Mouse (Mus musculus) erythroblast, embryonic 14.5 days (primary cell): ENCODE measurements around the gene Ankrd22. TPM values are rescaled to one million over a fixed set of nuclear protein-coding genes. Genes with fewer than 3 reads are reported as not detected.
"Not testable (repeated sequence)": the region's sequence is repeated elsewhere in the genome, so short reads cannot be mapped to it uniquely, and the experiment has no call there.

ENCODE experiments used
- H3K27me3 ChIP-seq: 2 replicates; pipeline ENCODE4 v1.6.1; 2012; ENCODE audit warnings: inconsistent platforms; ENCODE audit not compliant: control insufficient read depth
- H3K36me3 ChIP-seq: 2 replicates; pipeline ENCODE4 v1.6.1; 2012; ENCODE audit warnings: mild to moderate bottlenecking, inconsistent platforms; ENCODE audit not compliant: control insufficient read depth
- H3K4me1 ChIP-seq: 2 replicates; pipeline ENCODE4 v1.6.1; 2012; ENCODE audit warnings: inconsistent platforms; ENCODE audit not compliant: control insufficient read depth
- H3K4me3 ChIP-seq: replicated peaks from 2 replicates; pipeline ENCODE3; 2012; ENCODE audit warnings: moderate library complexity, mild to moderate bottlenecking, inconsistent platforms
- H3K9me3 ChIP-seq: 2 replicates; pipeline ENCODE4 v1.6.1; 2012; ENCODE audit warnings: low read length, inconsistent platforms, mixed read lengths; ENCODE audit not compliant: control insufficient read depth
- GATA1 ChIP-seq: IDR thresholded peaks from 2 replicates; pipeline ENCODE4 v1.6.1; 2012; ENCODE audit warnings: low read length, inconsistent platforms, mixed read lengths
- TAL1 ChIP-seq: IDR thresholded peaks from 3 replicates; pipeline ENCODE4 v1.6.1; 2012; ENCODE audit warnings: low read length, inconsistent platforms, mixed read lengths
- polyA plus RNA-seq: library from polyadenylated mRNA; stranded (reverse); fragments of >175 nt; gene quantifications from 2 replicates; pipeline ENCODE4 v1.2.3, GENCODE M21; 2012

The Ankrd22 gene
- not detected in 2 replicates for polyA plus RNA-seq

DNA sequence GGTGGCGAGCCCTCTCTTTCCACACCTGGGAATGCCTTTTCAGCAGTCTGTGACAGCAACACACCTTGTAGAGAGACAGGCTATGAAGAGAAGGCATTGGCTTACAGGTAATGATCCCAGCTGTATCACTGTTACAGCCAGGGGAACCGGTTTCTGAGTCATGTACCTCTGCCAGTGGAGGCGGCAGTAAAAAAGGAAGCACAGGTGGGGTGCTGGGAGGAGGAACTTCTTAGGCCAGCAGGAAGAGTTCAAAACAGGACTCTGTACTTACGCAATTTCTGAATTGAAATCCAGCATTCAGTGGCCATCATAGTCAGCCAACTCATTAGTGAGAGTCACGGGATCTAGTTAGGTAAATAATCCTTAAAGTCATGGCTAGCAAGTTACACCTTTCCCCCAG lies at the start of gene Ankrd22:
Gene Ankrd22, minus strand, starts transcription at position 163 of the 400 bp plus-strand sequence.
- Histone ChIP-seq H3K9me3 (no peaks in the 10 kb centered on the region), H3K36me3 (no peaks in the 10 kb centered on the region), H3K4me1 (no peaks in the 10 kb centered on the region), H3K4me3 (no peak within 1 kb of the TSS), H3K27me3 (no peaks in the 10 kb centered on the region)
- TF ChIP-seq TAL1 (no peak), GATA1 (no peak)

DNA sequence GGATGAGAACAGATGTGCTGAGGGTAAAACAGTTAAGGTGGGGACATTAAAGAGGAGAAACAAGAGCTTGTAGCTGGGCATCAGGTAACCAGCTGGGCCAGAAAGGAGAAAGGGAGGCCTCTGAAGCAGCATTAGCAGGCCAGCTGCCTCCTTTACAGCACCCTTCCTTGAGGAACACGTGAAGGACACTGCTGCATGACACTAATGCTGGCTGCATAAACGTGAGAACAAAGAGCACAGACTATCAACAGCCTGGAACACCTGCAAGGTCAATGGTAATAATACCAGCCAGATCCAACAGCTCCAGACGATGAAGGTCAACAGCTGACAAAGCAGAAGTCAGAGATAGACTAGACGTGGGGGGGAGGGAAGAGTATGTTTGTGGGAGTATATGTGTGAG lies 48.3 kb upstream of the Ankrd22 start:
- Histone ChIP-seq H3K9me3 (no peaks in the 10 kb centered on the region), H3K36me3 (no peaks in the 10 kb centered on the region), H3K4me3 (no peak overlapping the region), H3K4me1 (no peaks in the 10 kb centered on the region), H3K27me3 (no peaks in the 10 kb centered on the region)
- no peak for TF ChIP-seq TAL1
- no peak for TF ChIP-seq GATA1

DNA sequence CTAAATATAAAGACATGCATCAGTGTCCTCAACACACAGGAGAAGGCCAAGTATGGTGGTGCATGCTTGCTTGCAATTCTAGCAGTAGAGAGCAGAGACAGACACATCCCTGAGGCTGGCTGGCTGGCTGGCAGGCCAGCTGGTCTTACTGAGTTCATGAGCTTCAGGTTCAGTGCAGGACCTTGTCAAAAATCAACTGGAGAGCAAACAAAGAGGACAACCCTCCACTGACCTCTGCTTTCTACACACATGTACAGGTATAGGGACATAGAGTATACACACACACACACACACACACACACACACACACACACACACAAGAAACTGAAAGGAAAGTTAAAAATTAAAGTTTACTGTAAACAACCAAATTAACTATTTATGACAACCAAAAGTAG lies 47.4 kb upstream of the Ankrd22 start:
- Histone ChIP-seq H3K27me3 (no peaks in the 10 kb centered on the region), H3K36me3 (no peaks in the 10 kb centered on the region), H3K4me1 (no peaks in the 10 kb centered on the region), H3K4me3 (no peak overlapping the region), H3K9me3 (no peaks in the 10 kb centered on the region)
- no peak for TF ChIP-seq TAL1
- TF ChIP-seq GATA1: no peak

DNA sequence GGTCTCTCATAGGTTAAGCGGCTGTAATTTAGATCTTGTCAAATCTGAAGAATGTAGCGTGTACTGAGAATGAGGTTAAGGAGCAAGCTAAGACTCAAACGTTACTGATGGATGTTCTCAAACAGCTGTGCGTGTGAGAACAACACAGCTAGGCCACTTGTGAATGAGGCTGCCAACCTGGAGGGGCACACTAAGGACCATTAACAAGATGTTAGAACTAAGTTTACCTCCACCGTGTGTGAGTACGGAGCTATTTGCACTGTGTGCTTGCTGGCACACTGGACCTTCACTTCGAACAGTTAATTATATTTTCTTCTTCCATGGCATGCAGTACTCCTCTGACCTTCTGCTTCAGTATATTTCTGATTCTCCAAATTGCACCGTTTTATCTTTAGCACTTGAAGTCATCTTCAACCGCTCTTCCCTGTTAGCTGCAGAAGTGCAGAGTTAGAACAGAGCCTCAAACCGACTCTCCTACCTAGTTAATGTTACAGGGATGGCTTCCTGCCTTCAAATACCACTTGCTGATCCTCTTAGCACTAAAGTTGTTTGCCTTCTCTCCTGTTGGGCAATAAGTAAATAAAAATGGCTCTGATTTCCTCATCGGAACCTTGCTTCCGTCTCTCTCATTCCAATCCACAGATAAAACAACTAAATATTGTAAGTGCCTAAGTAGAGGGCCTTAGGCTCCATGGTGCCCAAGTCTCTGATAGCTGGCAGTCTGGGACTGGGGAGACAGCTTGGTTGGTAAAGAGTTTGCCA lies 46.8 kb upstream of the Ankrd22 start:
- Histone ChIP-seq H3K4me1 (no peaks in the 10 kb centered on the region), H3K4me3 (no peak overlapping the region), H3K27me3 (no peaks in the 10 kb centered on the region), H3K9me3 (no peaks in the 10 kb centered on the region), H3K36me3 (no peaks in the 10 kb centered on the region)
- TF ChIP-seq TAL1 (no peak), GATA1 (no peak)

DNA sequence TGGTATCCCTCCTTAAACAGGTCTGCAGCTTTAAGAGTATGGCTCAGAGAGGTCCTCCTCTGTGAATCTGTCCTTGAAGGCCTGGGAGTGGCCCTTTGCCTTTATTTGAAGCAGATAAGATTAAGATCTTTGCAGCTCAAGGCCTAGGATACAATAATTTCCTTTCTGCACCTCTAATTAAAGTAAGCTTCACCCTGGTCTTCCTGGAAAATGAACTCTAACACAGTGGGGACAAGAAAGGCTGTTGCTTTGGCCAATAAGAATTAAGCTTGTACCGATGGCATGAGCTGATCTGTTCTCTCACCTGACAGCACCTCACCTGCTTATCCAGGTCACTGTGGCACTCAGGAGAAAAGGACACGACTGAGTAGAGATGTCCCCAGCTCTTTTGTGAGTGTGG lies 45.0 kb upstream of the Ankrd22 start:
- Histone ChIP-seq H3K4me1 (no peaks in the 10 kb centered on the region), H3K36me3 (no peaks in the 10 kb centered on the region), H3K4me3 (no peak overlapping the region), H3K9me3 (no peaks in the 10 kb centered on the region), H3K27me3 (no peaks in the 10 kb centered on the region)
- TF ChIP-seq GATA1: no peak
- TF ChIP-seq TAL1: no peak

DNA sequence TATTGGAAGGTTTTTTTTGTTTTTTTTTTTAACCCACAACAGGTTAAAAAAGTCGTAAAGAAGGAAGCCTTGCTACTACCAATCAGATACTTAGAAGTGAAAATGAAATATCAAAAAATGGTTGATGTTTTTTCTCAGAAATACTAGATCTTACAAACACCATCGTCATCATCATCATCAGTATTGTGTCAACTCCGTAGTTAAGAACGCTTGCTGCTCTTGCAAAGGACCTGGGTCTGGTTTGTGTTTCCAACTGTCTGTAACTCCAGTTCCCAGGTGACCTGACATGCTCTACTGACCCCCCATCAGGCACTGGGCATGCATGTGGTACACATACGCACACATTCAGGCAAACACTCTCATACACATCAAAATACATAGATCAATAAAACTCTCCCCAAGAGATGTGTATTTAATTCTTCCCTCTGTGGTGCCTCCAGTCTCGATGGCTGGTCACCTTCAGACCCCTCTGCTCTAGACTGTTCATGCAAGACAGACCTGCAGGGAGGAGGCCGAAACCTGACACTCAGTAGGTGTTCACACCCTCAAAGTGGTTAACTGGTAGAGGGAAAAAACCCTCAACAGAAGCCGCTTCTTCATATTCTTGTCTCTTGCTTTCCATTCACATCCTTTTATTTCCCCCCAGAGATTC lies 44.2 kb upstream of the Ankrd22 start:
- Histone ChIP-seq H3K9me3 (no peaks in the 10 kb centered on the region), H3K27me3 (no peaks in the 10 kb centered on the region), H3K36me3 (no peaks in the 10 kb centered on the region), H3K4me3 (no peak overlapping the region), H3K4me1 (no peaks in the 10 kb centered on the region)
- TF ChIP-seq GATA1 (no peak), TAL1 (no peak)

DNA sequence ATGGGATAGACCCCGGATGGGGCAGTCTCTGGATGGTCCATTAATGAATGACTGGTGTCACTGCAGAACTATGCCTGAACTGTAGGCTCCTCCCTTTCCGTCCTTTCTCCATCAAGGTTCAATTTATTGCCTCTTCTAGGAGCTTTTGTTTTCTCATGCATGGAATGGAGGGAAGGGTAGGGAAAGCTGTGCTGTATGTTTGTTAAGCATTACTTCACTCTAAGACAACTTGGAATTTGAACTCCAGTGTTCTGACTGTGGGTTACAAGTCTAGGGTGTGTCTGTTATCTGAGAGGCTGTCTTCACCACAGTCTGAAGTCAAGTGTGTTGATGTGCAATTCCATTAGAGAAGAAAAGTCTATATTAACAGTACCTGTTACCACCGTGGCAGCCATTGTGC lies 43.2 kb upstream of the Ankrd22 start:
- Histone ChIP-seq H3K4me3 (no peak overlapping the region), H3K36me3 (no peaks in the 10 kb centered on the region), H3K4me1 (no peaks in the 10 kb centered on the region), H3K27me3 (no peaks in the 10 kb centered on the region), H3K9me3 (no peaks in the 10 kb centered on the region)
- TF ChIP-seq GATA1: no peak
- no peak for TF ChIP-seq TAL1

DNA sequence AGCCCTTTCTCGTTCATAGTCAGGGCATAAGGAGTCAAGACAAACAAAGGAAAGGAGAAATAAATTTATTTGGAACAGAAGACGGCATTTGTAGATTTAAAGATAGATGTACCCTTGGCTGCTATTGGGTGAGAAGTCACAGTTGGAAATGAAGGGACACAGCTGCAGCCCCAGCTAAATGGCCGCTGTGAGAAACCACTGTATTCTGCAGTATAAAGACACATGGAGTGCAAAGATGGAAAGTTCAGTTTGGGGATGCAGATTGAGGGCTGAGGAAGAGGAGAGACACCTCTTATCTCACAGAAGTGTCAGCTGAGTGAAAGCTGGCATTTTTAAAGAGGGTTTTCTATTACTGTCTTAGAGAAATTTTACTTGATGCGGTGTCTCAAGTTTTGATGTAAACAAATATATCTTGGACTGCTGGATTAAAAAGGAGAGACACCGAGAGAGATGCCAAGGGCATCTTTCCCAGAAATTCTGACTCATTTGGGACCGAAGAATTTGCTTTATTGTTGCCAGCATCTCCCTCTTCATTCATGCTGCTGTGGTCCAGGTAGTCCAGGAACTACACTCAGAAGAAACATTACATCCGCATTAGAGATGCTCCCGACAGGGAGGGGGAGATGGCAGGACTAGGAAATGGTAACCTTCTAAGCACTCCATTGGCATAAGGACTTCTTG lies 41.0 kb upstream of the Ankrd22 start:
- Histone ChIP-seq H3K4me3 (no peak overlapping the region), H3K9me3 (no peaks in the 10 kb centered on the region), H3K27me3 (no peaks in the 10 kb centered on the region), H3K36me3 (no peaks in the 10 kb centered on the region), H3K4me1 (no peaks in the 10 kb centered on the region)
- no peak for TF ChIP-seq GATA1
- TF ChIP-seq TAL1: no peak

DNA sequence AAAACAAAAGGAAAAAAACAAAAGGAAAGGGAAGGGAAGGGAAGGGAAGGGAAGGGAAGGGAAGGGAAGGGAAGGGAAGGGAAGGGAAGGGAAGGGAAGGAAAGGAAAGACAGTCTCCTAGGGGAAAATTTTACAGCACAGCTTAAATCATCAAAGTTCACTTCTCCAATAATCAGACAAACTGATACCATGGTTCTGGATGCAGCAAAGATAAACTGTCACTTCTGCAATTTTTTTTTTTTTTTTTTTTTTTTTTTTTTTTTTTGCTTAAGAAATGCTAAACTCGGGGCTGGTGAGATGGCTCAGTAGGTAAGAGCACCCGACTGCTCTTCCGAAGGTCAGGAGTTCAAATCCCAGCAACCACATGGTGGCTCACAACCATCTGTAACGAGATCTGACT lies 40.3 kb upstream of the Ankrd22 start:
- H3K27me3 ChIP-seq, H3K36me3 ChIP-seq, H3K4me3 ChIP-seq, H3K4me1 ChIP-seq, H3K9me3 ChIP-seq: not testable (repeated sequence)
